In genomic region chr10:21775911-21776761, GRCm38 (mm10) we compare ENCODE assay signal across 13 mouse cellular contexts.
DNase-seq lines count a peak whose midpoint lies in the region; ATAC-seq and TF ChIP-seq lines count a peak whose summit lies in the region.
"Had no signal": no experiment of that assay in that cellular context is flagged by ENCODE, and none has a peak within 500 bp of the region (broad histone marks: within the 10 kb centered on the region; RNA-seq: fewer than 3 reads in every experiment).

No protein-coding gene starts in this region.

- no peak overlapping the region for H3K4me2 ChIP-seq in liver, embryonic 12.5 days
- H3K4me2 ChIP-seq in liver, postnatal 0 days (ENCODE audit: low read depth, low read length) = no peak overlapping the region
- H3K4me2 ChIP-seq in midbrain, embryonic 15.5 days = no peak overlapping the region
- H3K4me2 ChIP-seq: hindbrain, embryonic 13.5 days; limb, embryonic 12.5 days had no signal

- in situ Hi-C loops in ES-E14 (cut with MboI; ENCODE audit: low sequenced_read_pairs in 2 of 2, unreplicated experiment in 2 of 2) = no loop called here

- no peaks in the 10 kb centered on the region for H3K36me3 ChIP-seq in liver, embryonic 12.5 days
- no peaks in the 10 kb centered on the region for H3K36me3 ChIP-seq in liver, postnatal 0 days (replicated peaks; ENCODE audit: insufficient read depth, low read length)
- H3K36me3 ChIP-seq in ES-E14 (ENCODE audit: control insufficient read depth, insufficient read depth, low read length, poor library complexity, severe bottlenecking) = no peaks in the 10 kb centered on the region
- H3K36me3 ChIP-seq in midbrain, embryonic 15.5 days (replicated peaks) = no peaks in the 10 kb centered on the region
- H3K36me3 ChIP-seq: hindbrain, embryonic 13.5 days; limb, embryonic 12.5 days had no signal

- no peak for TF ChIP-seq CTCF in liver, postnatal 0 days (IDR thresholded peaks at IDR 0.05; ENCODE audit: low read depth)

- DNase-seq in liver, postnatal 0 days = no peak
- peak; percentile 40 for DNase-seq in ES-E14 (ENCODE audit: low read depth, low spot score)
- DNase-seq in c-Kit-positive CD71-negative TER-119-negative erythroid progenitor cells, embryonic 14.5 days (ENCODE audit: low read depth) = peak; percentile 14
- DNase-seq in cerebellum, postnatal 4 days (ENCODE audit: low spot score in 2 of 2) = no peak
- DNase-seq in testis, postnatal 10 days (ENCODE audit: low spot score) = no peak
- DNase-seq: cerebellum, postnatal 25 days; kidney, postnatal 4 days; thymus, postnatal 25 days had no signal

- ATAC-seq in liver, embryonic 12.5 days = peak; percentile 59; the same call in 1 of the 2 replicates
- no peak for ATAC-seq in liver, postnatal 0 days
- ATAC-seq in midbrain, embryonic 15.5 days (replicated peaks) = peak; percentile 50; the same call in 1 of the 2 replicates

- H3K4me3 ChIP-seq in liver, embryonic 12.5 days = no peak overlapping the region
- H3K4me3 ChIP-seq in liver, postnatal 0 days (ENCODE audit: low read depth, low read length) = no peak overlapping the region
- H3K4me3 ChIP-seq in ES-E14 (ENCODE audit: insufficient read depth in 1 of 2, low read depth in 1 of 2, low read length in 2 of 2, poor library complexity in 1 of 2, severe bottlenecking in 1 of 2) = peak overlapping the region in 1 of 2 experiments; percentile 6; a peak in 2 of 4 replicates
- no peak overlapping the region for H3K4me3 ChIP-seq in midbrain, embryonic 15.5 days
- H3K4me3 ChIP-seq: hindbrain, embryonic 13.5 days; limb, embryonic 12.5 days had no signal

- no peaks in the 10 kb centered on the region for H3K9me3 ChIP-seq in liver, embryonic 12.5 days (replicated peaks)
- H3K9me3 ChIP-seq in liver, postnatal 0 days (ENCODE audit: low read length) = no peaks in the 10 kb centered on the region
- H3K9me3 ChIP-seq in ES-E14 (ENCODE audit: control insufficient read depth, insufficient read depth, low read depth, low read length) = no peaks in the 10 kb centered on the region
- 0 out of 2 replicates have a peak, but pooled peaks cover 1% of the 10 kb centered on the region for H3K9me3 ChIP-seq in midbrain, embryonic 15.5 days
- H3K9me3 ChIP-seq: hindbrain, embryonic 13.5 days; limb, embryonic 12.5 days had no signal

- no peak for TF ChIP-seq EP300 in liver, postnatal 0 days (IDR thresholded peaks at IDR 0.05; ENCODE audit: low read depth)

- no peak overlapping the region for H3K9ac ChIP-seq in liver, embryonic 12.5 days
- no peak overlapping the region for H3K9ac ChIP-seq in liver, postnatal 0 days (replicated peaks)
- H3K9ac ChIP-seq in ES-E14 (ENCODE audit: insufficient read depth, low read depth, low read length, poor library complexity, severe bottlenecking) = peak overlapping the region; percentile 13; the same call in 1 of the 2 replicates
- H3K9ac ChIP-seq in midbrain, embryonic 15.5 days = no peak overlapping the region
- H3K9ac ChIP-seq: hindbrain, embryonic 13.5 days; limb, embryonic 12.5 days had no signal

- peaks cover 12% of the 10 kb centered on the region for H3K4me1 ChIP-seq in liver, embryonic 12.5 days
- H3K4me1 ChIP-seq in liver, postnatal 0 days (ENCODE audit: insufficient read depth) = no peaks in the 10 kb centered on the region; the same call in 1 of the 2 replicates
- peaks cover 5 to 9% of the 10 kb centered on the region in 2 experiments; a peak in 3 of 4 replicates for H3K4me1 ChIP-seq in ES-E14 (ENCODE audit: control insufficient read depth in 2 of 2, insufficient read depth in 2 of 2, low read length in 2 of 2, poor library complexity in 1 of 2)
- H3K4me1 ChIP-seq in midbrain, embryonic 15.5 days = peaks cover 12% of the 10 kb centered on the region

- no peaks in the 10 kb centered on the region for H3K27me3 ChIP-seq in liver, embryonic 12.5 days (replicated peaks)
- no peaks in the 10 kb centered on the region for H3K27me3 ChIP-seq in liver, postnatal 0 days (ENCODE audit: insufficient read depth, low read length)
- H3K27me3 ChIP-seq in midbrain, embryonic 15.5 days (replicated peaks) = no peaks in the 10 kb centered on the region
- H3K27me3 ChIP-seq: hindbrain, embryonic 13.5 days; limb, embryonic 12.5 days had no signal

- no peak overlapping the region for H3K27ac ChIP-seq in liver, embryonic 12.5 days
- no peak overlapping the region for H3K27ac ChIP-seq in liver, postnatal 0 days (ENCODE audit: low read depth)
- H3K27ac ChIP-seq in ES-E14 (ENCODE audit: insufficient read depth, low read depth, low read length, poor library complexity, severe bottlenecking) = no peak overlapping the region; the same call in 1 of the 2 replicates
- no peak overlapping the region for H3K27ac ChIP-seq in midbrain, embryonic 15.5 days
- H3K27ac ChIP-seq: hindbrain, embryonic 13.5 days; limb, embryonic 12.5 days; macrophage had no signal

- WGBS in liver, embryonic 12.5 days (ENCODE audit: insufficient replicate concordance) = 58% methylated on average over 12 of the region's 12 CpGs
- 58% methylated on average over 12 of the region's 12 CpGs for WGBS in liver, postnatal 0 days (ENCODE audit: insufficient replicate concordance)
- 43% methylated on average over 12 of the region's 12 CpGs for WGBS in midbrain, embryonic 15.5 days

TF ChIP-seq in ES-E14, 5 proteins besides CTCF, POLR2A, EP300 and RAD21:
- TF ChIP-seq MAFK (IDR thresholded peaks at IDR 0.05; ENCODE audit: insufficient read depth, low read depth, low read length) (peak; percentile 94), ZNF384 (IDR thresholded peaks at IDR 0.05; ENCODE audit: low read depth, low read length) (no peak), ZC3H11A (IDR thresholded peaks at IDR 0.05; ENCODE audit: borderline replicate concordance, low read depth, low read length) (no peak)
TF ChIP-seq in ES-E14: peak in this region for 1.

Comparison
In these comparisons a context has a peak if more than half of its experiments do, and no peak if none do; other contexts are left out.
1. DNase-seq: peak in ES-E14 (single experiment) and c-Kit-positive CD71-negative TER-119-negative erythroid progenitor cells, embryonic 14.5 days (single experiment); none in liver, postnatal 0 days (single experiment), cerebellum, postnatal 4 days (0 of 2) and testis, postnatal 10 days (single experiment).